Mouse (Mus musculus) forebrain, embryonic 12.5 days (tissue): ENCODE measurements at regions not wholly inside any gene's neighbourhood (a gene's known extent, or its start where the extent isn't known, plus 50 kb on each side); places are given as distances from the start of the nearest gene placed in this dataset.

Source experiments
- ATAC-seq: fragments of 200-750 bp; cut with Nextera tagmentation; 2 replicates; pipeline ENCODE4 v1.8.0; 2017; ENCODE audit warnings: moderate TSS enrichment; ENCODE audit not compliant: low FRiP score
- H3K27ac ChIP-seq: fragments of 300-500 bp; sonication (generic); 2 replicates; pipeline ENCODE4 v1.5.1; 2016; ENCODE audit warnings: mild to moderate bottlenecking
- H3K27me3 ChIP-seq: fragments of 300-500 bp; sonication (generic); 2 replicates; pipeline ENCODE4 v1.6.1; 2016; ENCODE audit warnings: mild to moderate bottlenecking
- H3K36me3 ChIP-seq: fragments of 300-500 bp; sonication (generic); replicated peaks from 2 replicates; pipeline ENCODE4 v1.6.1; 2016; ENCODE audit warnings: mild to moderate bottlenecking
- H3K4me1 ChIP-seq: fragments of 300-500 bp; sonication (generic); 2 replicates; pipeline ENCODE4 v1.6.1; 2016
- H3K4me2 ChIP-seq: fragments of 300-500 bp; sonication (generic); 2 replicates; pipeline ENCODE4 v1.6.1; 2016; ENCODE audit warnings: mild to moderate bottlenecking, moderate library complexity
- H3K4me3 ChIP-seq: fragments of 300-500 bp; sonication (generic); replicated peaks from 2 replicates; pipeline ENCODE4 v1.5.1; 2016; ENCODE audit warnings: mild to moderate bottlenecking
- H3K9ac ChIP-seq: fragments of 300-500 bp; sonication (generic); 2 replicates; pipeline ENCODE4 v1.6.1; 2016; ENCODE audit warnings: mild to moderate bottlenecking
- H3K9me3 ChIP-seq: fragments of 300-500 bp; sonication (generic); 2 replicates; pipeline ENCODE4 v1.6.1; 2016
- WGBS: fragments of 180-500 bp; shearing (Covaris S2); methylation state at CpG from one replicate; pipeline ENCODE4 v1.1.7; 2016; 5-methylcytosine and 5-hydroxymethylcytosine counted together

DNA sequence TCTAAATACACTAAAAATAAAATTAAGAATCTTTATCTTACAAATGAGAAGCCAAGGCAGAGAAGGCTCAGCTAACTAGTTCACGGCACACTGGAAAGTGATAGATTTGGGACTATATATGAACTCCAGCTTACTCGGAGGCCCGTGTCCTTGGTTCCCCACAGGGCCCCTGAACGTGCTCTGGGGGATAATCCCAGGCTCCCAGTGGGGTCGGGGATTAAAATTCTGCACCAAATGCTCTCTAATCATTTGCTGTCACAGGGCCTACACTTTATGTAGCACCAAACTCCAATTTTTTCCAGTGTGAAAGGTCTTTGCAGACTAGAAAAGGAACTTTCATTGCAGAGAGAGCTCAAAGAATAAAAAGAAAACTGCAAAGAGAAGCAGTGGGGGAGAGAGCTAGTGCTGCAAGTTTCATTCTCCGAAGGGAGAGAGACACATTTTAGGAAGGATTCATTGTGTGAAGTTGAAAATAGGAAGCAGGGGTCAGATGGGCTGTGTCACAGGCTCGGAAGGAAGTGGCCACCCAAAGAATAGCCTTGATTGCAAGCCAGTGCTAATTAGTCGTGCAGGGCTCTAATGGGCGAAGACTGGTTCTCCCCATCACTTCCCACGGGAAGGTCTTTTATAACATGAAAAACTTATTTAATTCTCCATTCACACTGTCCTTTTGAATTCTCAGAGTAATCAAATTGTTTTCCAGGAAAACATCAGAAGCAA, 90.3 kb upstream of the St6galnac5 start:
- Histone ChIP-seq H3K4me2 (no peak overlapping the region), H3K27ac (no peak overlapping the region), H3K36me3 (no peaks in the 10 kb centered on the region), H3K4me3 (no peak overlapping the region), H3K4me1 (peaks cover 6% of the 10 kb centered on the region), H3K9ac (no peak overlapping the region), H3K9me3 (no peaks in the 10 kb centered on the region), H3K27me3 (peaks cover 6% of the 10 kb centered on the region; the same call in 1 of the 2 replicates)
- ATAC-seq, result no peak
- 12% methylated on average over 10 of the region's 10 CpGs for WGBS

DNA sequence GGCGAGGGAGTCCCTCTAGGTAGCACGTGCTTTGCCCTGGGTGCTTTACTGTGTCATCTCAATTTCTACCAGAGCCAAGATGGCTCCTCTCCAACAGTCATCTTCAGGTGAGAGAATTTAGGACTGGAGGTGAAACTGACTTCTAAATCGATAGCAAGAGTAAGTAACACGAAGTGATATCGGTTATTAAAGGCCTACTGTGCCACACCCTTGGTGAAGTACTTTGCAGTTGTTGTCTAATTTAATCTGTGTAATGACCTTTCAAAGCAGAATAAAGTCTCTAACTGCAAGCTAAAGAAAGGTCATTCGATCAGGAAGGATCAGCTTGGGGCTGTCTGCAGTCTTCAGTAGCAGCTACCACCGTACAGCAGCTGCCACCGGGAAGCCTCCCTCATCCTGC, 89.5 kb upstream of the St6galnac5 start:
- Histone ChIP-seq H3K36me3 (no peaks in the 10 kb centered on the region), H3K27ac (no peak overlapping the region), H3K4me2 (no peak overlapping the region), H3K9ac (no peak overlapping the region), H3K4me1 (peaks cover 6% of the 10 kb centered on the region), H3K9me3 (no peaks in the 10 kb centered on the region), H3K4me3 (no peak overlapping the region), H3K27me3 (peaks cover 6% of the 10 kb centered on the region; the same call in 1 of the 2 replicates)
- 76% methylated on average over 8 of the region's 8 CpGs for WGBS
- ATAC-seq, result no peak

GRCm38 (mm10) chr3:153071123-153071522, 89.1 kb upstream of the St6galnac5 start:
- H3K36me3 ChIP-seq, result no peaks in the 10 kb centered on the region
- H3K4me2 ChIP-seq, result no peak overlapping the region
- 89% methylated on average over 3 of the region's 3 CpGs for WGBS
- peaks cover 6% of the 10 kb centered on the region; the same call in 1 of the 2 replicates for H3K27me3 ChIP-seq
- no peak overlapping the region for H3K27ac ChIP-seq
- H3K9me3 ChIP-seq, result no peaks in the 10 kb centered on the region
- H3K4me1 ChIP-seq, result peaks cover 6% of the 10 kb centered on the region
- H3K9ac ChIP-seq, result no peak overlapping the region
- no peak for ATAC-seq
- H3K4me3 ChIP-seq, result no peak overlapping the region

DNA sequence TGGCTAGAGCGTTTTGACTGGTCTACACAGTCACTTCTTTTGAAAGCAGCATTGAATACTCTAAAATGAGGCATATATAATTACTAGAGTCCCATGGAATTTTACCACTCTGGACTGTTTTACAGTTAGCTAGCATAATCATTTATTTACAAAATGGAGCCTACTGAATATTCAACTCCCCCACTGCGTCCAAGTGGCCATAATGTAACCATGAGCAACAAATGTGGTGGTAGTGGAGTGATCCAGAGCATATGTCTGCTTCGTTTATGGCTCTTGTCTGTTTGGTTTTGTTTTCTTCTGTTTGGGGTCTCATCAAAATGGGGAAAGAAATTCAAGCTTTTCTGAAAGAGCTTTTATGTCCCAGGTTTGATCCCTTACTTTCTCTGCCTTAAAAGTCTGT, 83.8 kb upstream of the St6galnac5 start:
- H3K4me3 ChIP-seq, result no peak overlapping the region
- ATAC-seq, result no peak
- no peak overlapping the region for H3K9ac ChIP-seq
- peaks cover 6% of the 10 kb centered on the region; the same call in 1 of the 2 replicates for H3K27me3 ChIP-seq
- no peak overlapping the region for H3K27ac ChIP-seq
- WGBS, result 71% methylated on average over 3 of the region's 3 CpGs
- no peaks in the 10 kb centered on the region for H3K36me3 ChIP-seq
- H3K4me1 ChIP-seq, result no peaks in the 10 kb centered on the region
- no peak overlapping the region for H3K4me2 ChIP-seq
- no peaks in the 10 kb centered on the region for H3K9me3 ChIP-seq

DNA sequence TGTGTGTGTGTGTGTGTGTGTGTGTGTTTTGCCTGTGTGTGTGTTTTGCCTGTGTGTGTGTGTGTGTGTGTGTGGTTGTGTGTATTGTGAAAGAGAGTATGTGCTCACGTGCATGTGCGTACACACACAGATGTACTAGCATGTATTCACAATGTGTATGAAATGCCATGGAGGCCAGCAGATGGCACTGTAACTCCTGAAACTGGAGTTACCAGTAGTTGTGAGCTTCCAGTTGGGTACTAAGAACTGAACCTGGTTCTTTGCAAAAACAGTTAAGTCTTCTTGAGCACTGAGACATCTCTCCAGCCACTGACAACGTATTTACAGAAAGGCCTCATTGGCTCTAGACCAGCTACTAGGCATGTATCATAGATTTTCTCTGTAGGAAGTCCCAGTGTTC, 71.1 kb upstream of the St6galnac5 start:
- H3K9ac ChIP-seq, result no peak overlapping the region
- no peak for ATAC-seq
- 94% methylated on average over 3 of the region's 3 CpGs for whole genome bisulfite sequencing
- no peaks in the 10 kb centered on the region for H3K4me1 ChIP-seq
- H3K27me3 ChIP-seq, result no peaks in the 10 kb centered on the region
- H3K4me3 ChIP-seq, result no peak overlapping the region
- no peak overlapping the region for H3K4me2 ChIP-seq
- no peaks in the 10 kb centered on the region for H3K36me3 ChIP-seq
- no peak overlapping the region for H3K27ac ChIP-seq
- H3K9me3 ChIP-seq, result no peaks in the 10 kb centered on the region

GRCm38 (mm10) chr3:153051566-153051965, 69.5 kb upstream of the St6galnac5 start:
- no peak overlapping the region for H3K9ac ChIP-seq
- H3K27me3 ChIP-seq, result no peaks in the 10 kb centered on the region
- H3K4me3 ChIP-seq, result no peak overlapping the region
- peaks cover 8% of the 10 kb centered on the region; the same call in 1 of the 2 replicates for H3K9me3 ChIP-seq
- no peak overlapping the region for H3K27ac ChIP-seq
- no peaks in the 10 kb centered on the region for H3K4me1 ChIP-seq
- no peak overlapping the region for H3K4me2 ChIP-seq
- no peak for ATAC-seq
- H3K36me3 ChIP-seq, result no peaks in the 10 kb centered on the region

DNA sequence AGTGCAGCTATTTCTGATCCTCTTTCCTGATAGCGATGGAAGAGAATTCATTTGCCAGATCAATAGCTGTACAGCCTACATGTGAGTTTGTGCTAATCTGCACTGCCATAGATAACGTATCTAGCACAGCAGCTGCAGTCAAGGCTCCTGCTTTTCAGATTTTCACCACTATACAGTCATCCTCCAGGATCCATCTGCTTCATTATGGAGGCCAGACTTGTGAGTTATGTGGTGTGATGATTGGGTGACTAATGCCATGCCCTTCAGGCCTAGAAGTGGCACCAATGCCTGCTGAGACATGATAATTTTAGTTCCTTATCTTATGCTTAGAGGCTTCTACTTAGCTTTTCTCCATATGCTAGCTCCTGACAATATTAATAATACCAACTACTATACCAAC, 63.3 kb upstream of the St6galnac5 start:
- H3K4me2 ChIP-seq, result no peak overlapping the region
- H3K4me3 ChIP-seq, result no peak overlapping the region
- H3K36me3 ChIP-seq, result no peaks in the 10 kb centered on the region
- peaks cover 8% of the 10 kb centered on the region; the same call in 1 of the 2 replicates for H3K9me3 ChIP-seq
- ATAC-seq, result no peak
- 94% methylated on average over 2 of the region's 2 CpGs for WGBS
- H3K27ac ChIP-seq, result no peak overlapping the region
- no peaks in the 10 kb centered on the region for H3K4me1 ChIP-seq
- H3K9ac ChIP-seq, result no peak overlapping the region
- no peaks in the 10 kb centered on the region for H3K27me3 ChIP-seq

DNA sequence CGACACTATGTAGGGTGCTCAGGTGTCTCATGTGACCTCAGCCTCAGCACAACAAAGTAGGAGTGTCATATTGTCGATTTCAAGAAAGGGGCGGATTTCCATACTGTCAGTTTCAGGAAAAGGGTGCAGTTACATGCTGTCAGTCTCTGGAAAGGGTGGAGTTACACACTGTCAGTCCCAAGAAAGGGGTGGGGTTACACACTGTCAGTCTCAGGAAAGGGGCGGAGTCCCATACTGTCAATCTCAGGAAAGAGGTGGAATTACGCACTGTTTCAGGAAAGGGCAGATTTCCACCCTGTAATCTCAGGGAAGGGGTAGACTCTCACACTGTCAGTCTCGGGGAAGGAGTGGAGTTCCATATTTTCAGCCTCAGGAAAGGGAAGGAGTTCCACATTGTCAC, 51.9 kb upstream of the St6galnac5 start:
- no peak overlapping the region for H3K9ac ChIP-seq
- no peak overlapping the region for H3K4me3 ChIP-seq
- H3K36me3 ChIP-seq, result no peaks in the 10 kb centered on the region
- no peak overlapping the region for H3K27ac ChIP-seq
- no peaks in the 10 kb centered on the region for H3K27me3 ChIP-seq
- H3K4me1 ChIP-seq, result no peaks in the 10 kb centered on the region
- 86% methylated on average over 6 of the region's 6 CpGs for WGBS
- H3K4me2 ChIP-seq, result no peak overlapping the region
- no peaks in the 10 kb centered on the region for H3K9me3 ChIP-seq
- ATAC-seq, result 0 out of 2 replicates have a peak, but pooled peaks have one; percentile 33
